8 mouse cellular contexts compared by ENCODE assay signal in the genomic region with DNA sequence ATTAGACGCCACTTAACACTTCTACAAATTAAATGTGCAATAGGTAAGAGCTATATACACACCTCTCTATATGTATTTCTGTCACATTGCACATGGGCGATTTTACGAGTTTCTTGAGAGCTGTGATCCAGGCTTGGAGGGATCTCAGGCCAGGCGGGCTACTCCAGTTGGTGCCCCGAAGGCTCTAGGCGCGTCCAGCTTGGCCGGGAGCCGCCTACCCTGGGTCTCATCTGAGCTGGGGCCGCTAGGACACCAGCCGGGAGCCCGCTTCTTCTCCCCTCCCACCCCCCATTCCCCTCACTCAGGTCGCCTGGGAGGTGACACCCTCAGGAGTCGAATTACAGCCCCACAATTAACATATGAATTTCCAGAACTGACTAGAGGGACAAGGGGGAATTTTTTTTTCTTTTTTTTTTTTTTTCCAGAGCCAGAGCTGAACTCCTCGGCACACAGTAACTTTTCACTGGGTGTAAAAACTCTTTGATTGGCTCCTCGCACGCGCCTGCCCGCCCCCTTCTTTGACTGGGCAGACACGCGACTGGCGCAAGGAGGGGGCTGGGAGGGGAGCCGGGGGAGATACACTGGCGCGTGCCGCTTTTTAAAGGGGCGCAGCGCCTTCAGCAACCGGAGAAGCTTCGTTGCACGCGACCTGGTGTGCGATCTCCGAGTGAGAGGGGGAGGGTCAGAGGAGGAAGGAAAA. TPM values are rescaled to one million over a fixed set of nuclear protein-coding genes. Genes with fewer than 3 reads are reported as not detected.
DNase-seq lines count a peak whose midpoint lies in the region; ATAC-seq and TF ChIP-seq lines count a peak whose summit lies in the region.

Gene Atoh1, plus strand, starts transcription at position 627 of the 700 bp plus-strand sequence.

- H3K27ac ChIP-seq in brown adipose tissue, adult 24 weeks (replicated peaks; ENCODE audit: low read depth, low read length): no peak within 1 kb of the TSS
- no peak within 1 kb of the TSS for H3K27ac ChIP-seq in heart, embryonic 14.5 days (replicated peaks in 1 of 2; ENCODE audit: control insufficient read depth in 1 of 2, insufficient read depth in 1 of 2, low read depth in 2 of 2, low read length in 2 of 2)
- no peak within 1 kb of the TSS for H3K27ac ChIP-seq in stomach, postnatal 0 days (replicated peaks)

- ATAC-seq in heart, embryonic 14.5 days (ENCODE audit: insufficient number of reproducible peaks, insufficient read depth, low FRiP score, low read depth): peak; percentile 79
- 0 out of 2 replicates have a peak, but pooled peaks have one; percentile 63 for ATAC-seq in stomach, postnatal 0 days (ENCODE audit: low FRiP score, low TSS enrichment)

- peak; percentile 72 for DNase-seq in Muller cell, postnatal 12 days (ENCODE audit: inconsistent ontology term)
- DNase-seq in kidney, postnatal 10 days: peak; percentile 69
- peak; percentile 4 for DNase-seq in lung, postnatal 25 days (ENCODE audit: low spot score)
- DNase-seq in stomach, postnatal 0 days (ENCODE audit: low spot score): peak; percentile 35
- DNase-seq in urinary bladder, adult 2 months (ENCODE audit: low spot score): no peak
- no peak for DNase-seq in right cerebral cortex, postnatal 14 days

- TF ChIP-seq CTCF in stomach, postnatal 0 days (IDR thresholded peaks at IDR 0.05; ENCODE audit: low read depth): no peak

- WGBS in heart, embryonic 14.5 days: under 1% methylated on average over 33 of the region's 34 CpGs
- WGBS in stomach, postnatal 0 days: under 1% methylated on average over 34 of the region's 34 CpGs

- H3K4me1 ChIP-seq in brown adipose tissue, adult 24 weeks (ENCODE audit: control insufficient read depth, insufficient read depth, insufficient read length, low read length): no peaks in the 10 kb centered on the region
- peaks cover 6 to 16% of the 10 kb centered on the region in 2 experiments; a peak in 3 of 4 replicates for H3K4me1 ChIP-seq in heart, embryonic 14.5 days (ENCODE audit: control insufficient read depth in 2 of 2, insufficient read depth in 2 of 2, low read length in 2 of 2)
- peaks cover 5% of the 10 kb centered on the region; the same call in 1 of the 2 replicates for H3K4me1 ChIP-seq in stomach, postnatal 0 days (replicated peaks; ENCODE audit: control insufficient read depth, insufficient read depth)

- no peak for TF ChIP-seq EP300 in stomach, postnatal 0 days (optimal IDR thresholded peaks at IDR 0.05)

- no peaks in the 10 kb centered on the region for H3K9me3 ChIP-seq in heart, embryonic 14.5 days (ENCODE audit: control insufficient read depth, low read length)
- H3K9me3 ChIP-seq in stomach, postnatal 0 days (ENCODE audit: control insufficient read depth, low read length): no peaks in the 10 kb centered on the region

- H3K36me3 ChIP-seq in heart, embryonic 14.5 days (ENCODE audit: control insufficient read depth, insufficient read depth, low read length): no peaks in the 10 kb centered on the region
- no peaks in the 10 kb centered on the region for H3K36me3 ChIP-seq in stomach, postnatal 0 days (ENCODE audit: control insufficient read depth, insufficient read depth, low read length)

- H3K27me3 ChIP-seq in heart, embryonic 14.5 days (ENCODE audit: control insufficient read depth, insufficient read depth, low read length): peaks cover 63% of the 10 kb centered on the region
- peaks cover 23% of the 10 kb centered on the region; the same call in 1 of the 2 replicates for H3K27me3 ChIP-seq in stomach, postnatal 0 days (ENCODE audit: control insufficient read depth, insufficient read depth, low read length)

- H3K9ac ChIP-seq in heart, embryonic 14.5 days (ENCODE audit: low read length): peak within 1 kb of the TSS; percentile 63
- no peak within 1 kb of the TSS for H3K9ac ChIP-seq in stomach, postnatal 0 days (ENCODE audit: low read length)

- H3K4me2 ChIP-seq in heart, embryonic 14.5 days (ENCODE audit: low read length): peak within 1 kb of the TSS; percentile 96
- H3K4me2 ChIP-seq in stomach, postnatal 0 days (replicated peaks; ENCODE audit: low read depth): peak within 1 kb of the TSS; percentile 70

- peak within 1 kb of the TSS; percentile 63 for H3K4me3 ChIP-seq in brown adipose tissue, adult 24 weeks (ENCODE audit: insufficient read depth, low read depth, low read length)
- H3K4me3 ChIP-seq in heart, embryonic 14.5 days (ENCODE audit: control insufficient read depth in 1 of 2, insufficient read depth in 1 of 2, low read depth in 1 of 2, low read length in 2 of 2): peak within 1 kb of the TSS; percentile 48 to 51
- peak within 1 kb of the TSS; percentile 40 for H3K4me3 ChIP-seq in stomach, postnatal 0 days (ENCODE audit: low read depth, low read length)

RNA-seq across cellular contexts. Expression of gene Atoh1, which starts in this region (rescaled TPM):
- not detected in 2 replicates for polyA plus RNA-seq in brown adipose tissue, adult 24 weeks (2012; ENCODE audit: insufficient read depth, insufficient read length, missing spikeins)
- polyA plus RNA-seq in heart, embryonic 14.5 days (2014; fragmentation: Nextera tagmentation; extraction: Ambion mirVana): not detected in 2 replicates
- polyA plus RNA-seq in stomach, postnatal 0 days (2015; fragmentation: Nextera tagmentation; extraction: Ambion mirVana): 0.07 and 0.11 TPM in 2 replicates
- not detected in 2 replicates for polyA plus RNA-seq in urinary bladder, adult 2 months (2012; rRNA removed)

Comparison
In these comparisons a context has a peak if more than half of its experiments do, and no peak if none do; other contexts are left out.
1. Peak in ATAC-seq, H3K4me3 ChIP-seq, H3K9ac ChIP-seq and H3K4me2 ChIP-seq in heart, embryonic 14.5 days; RNA of the gene not detected or under 1 TPM.
2. Peak in DNase-seq, ATAC-seq, H3K4me3 ChIP-seq and H3K4me2 ChIP-seq in stomach, postnatal 0 days; RNA of the gene not detected or under 1 TPM.
3. DNase-seq: peak in Muller cell, postnatal 12 days (single experiment), kidney, postnatal 10 days (single experiment) and lung, postnatal 25 days (single experiment); none in urinary bladder, adult 2 months (single experiment) and right cerebral cortex, postnatal 14 days (single experiment).
4. Peak in every context shown above with its lines, with median percentiles within 50 percentile points of each other: H3K4me3 ChIP-seq.